Mouse (Mus musculus) lung, embryonic 14.5 days (tissue): ENCODE results near the gene Srsf2. TPM values are rescaled to one million over a fixed set of nuclear protein-coding genes. Genes with fewer than 3 reads are reported as not detected.

Experiments
- ATAC-seq: fragments of 200-750 bp; cut with Nextera tagmentation; 2 replicates; pipeline ENCODE4 v1.8.0; 2017; ENCODE audit warnings: mild to moderate bottlenecking, moderate TSS enrichment, moderate library complexity; ENCODE audit not compliant: insufficient read depth
- DNase-seq: peaks from one replicate; pipeline ENCODE4 v3.0.0-alpha.2; 2015
- H3K27ac ChIP-seq: fragments of 300-500 bp; sonication (generic); 2 replicates; pipeline ENCODE4 v1.5.1; 2014; ENCODE audit warnings: low read depth, mild to moderate bottlenecking, moderate library complexity
- H3K27me3 ChIP-seq: fragments of 300-500 bp; sonication (generic); 2 replicates; pipeline ENCODE4 v1.6.1; 2014; ENCODE audit warnings: low read length, control low read depth; ENCODE audit not compliant: insufficient read depth
- H3K36me3 ChIP-seq: fragments of 300-500 bp; sonication (generic); 2 replicates; pipeline ENCODE4 v1.6.1; 2014; ENCODE audit warnings: control low read depth; ENCODE audit not compliant: insufficient read depth
- H3K4me1 ChIP-seq: fragments of 300-500 bp; sonication (generic); 2 replicates; pipeline ENCODE4 v1.6.1; 2014; ENCODE audit warnings: antibody characterized with exemption, control low read depth; ENCODE audit not compliant: insufficient read depth
- H3K4me2 ChIP-seq: fragments of 300-500 bp; sonication (generic); 2 replicates; pipeline ENCODE4 v1.6.1; 2014; ENCODE audit warnings: mild to moderate bottlenecking
- H3K4me3 ChIP-seq: fragments of 300-500 bp; sonication (generic); 2 replicates; pipeline ENCODE4 v1.5.1; 2014; ENCODE audit warnings: low read depth, low read length
- H3K9ac ChIP-seq: fragments of 300-500 bp; sonication (generic); 2 replicates; pipeline ENCODE4 v1.6.1; 2014
- H3K9me3 ChIP-seq: fragments of 300-500 bp; sonication (generic); 2 replicates; pipeline ENCODE4 v1.6.1; 2016; ENCODE audit warnings: low read depth, low read length, control low read depth
- CTCF ChIP-seq: IDR thresholded peaks from 2 replicates; pipeline ENCODE4 v1.5.1; 2016; ENCODE audit warnings: antibody characterized with exemption, low read depth
- WGBS: fragments of 180-500 bp; shearing (Covaris S2); extraction: QIAGEN DNeasy Blood & Tissue Kit; methylation state at CpG from one replicate; pipeline ENCODE4 v1.1.7; 2014; 5-methylcytosine and 5-hydroxymethylcytosine counted together
- polyA plus RNA-seq: library from polyadenylated mRNA; unstranded; fragments of >200 nt; fragmentation: Nextera tagmentation; extraction: Ambion mirVana; gene quantifications from 2 replicates; pipeline ENCODE4 v1.2.1, GENCODE M21; 2014

Srsf2 gene
- polyA plus RNA-seq, 1 experiment from 2014 or later: 1,045 TPM

- ATAC-seq (no peak), DNase-seq (no peak)
- peaks cover 3% of the 10 kb centered on the region; the same call in 1 of the 2 replicates for H3K4me1 ChIP-seq
- no peak for TF ChIP-seq CTCF
- peak overlapping the region; percentile 83; the same call in 1 of the 2 replicates for H3K4me3 ChIP-seq
- H3K27me3 ChIP-seq: no peaks in the 10 kb centered on the region
- H3K36me3 ChIP-seq: peaks cover 60% of the 10 kb centered on the region
- H3K4me2 ChIP-seq: peak overlapping the region; percentile 84
- H3K27ac ChIP-seq: no peak overlapping the region
- 82% methylated on average over 4 of the region's 4 CpGs for WGBS
- H3K9me3 ChIP-seq: no peaks in the 10 kb centered on the region
- H3K9ac ChIP-seq: peak overlapping the region; percentile 88; the same call in 1 of the 2 replicates
Observed at GRCm38 (mm10) chr11:116840748-116841147, 12.1 kb downstream of the Srsf2 start.

GRCm38 (mm10) chr11:116839601-116840000 lies 13.3 kb downstream of the Srsf2 start:
- H3K9ac ChIP-seq: no peak overlapping the region
- H3K36me3 ChIP-seq: peaks cover 71% of the 10 kb centered on the region
- H3K27me3 ChIP-seq: no peaks in the 10 kb centered on the region
- WGBS: 74% methylated on average over 7 of the region's 7 CpGs
- no peak for TF ChIP-seq CTCF
- DNase-seq (no peak), ATAC-seq (no peak)
- H3K4me2 ChIP-seq: no peak overlapping the region
- H3K4me3 ChIP-seq: no peak overlapping the region
- H3K27ac ChIP-seq: no peak overlapping the region
- H3K4me1 ChIP-seq: peaks cover 3% of the 10 kb centered on the region; the same call in 1 of the 2 replicates
- H3K9me3 ChIP-seq: no peaks in the 10 kb centered on the region

- Histone ChIP-seq H3K9ac (no peak overlapping the region), H3K4me2 (no peak overlapping the region), H3K9me3 (no peaks in the 10 kb centered on the region), H3K36me3 (peaks cover 78% of the 10 kb centered on the region), H3K27me3 (no peaks in the 10 kb centered on the region), H3K4me3 (no peak overlapping the region), H3K27ac (no peak overlapping the region), H3K4me1 (peaks cover 3% of the 10 kb centered on the region; the same call in 1 of the 2 replicates)
- 85% methylated on average over 14 of the region's 14 CpGs for WGBS
- no peak for ATAC-seq
- no peak for DNase-seq
- TF ChIP-seq CTCF: no peak
Observed at GRCm38 (mm10) chr11:116838936-116839335, 14.0 kb downstream of the Srsf2 start.

- Histone ChIP-seq H3K4me1 (peaks cover 3% of the 10 kb centered on the region; the same call in 1 of the 2 replicates), H3K4me3 (no peak overlapping the region), H3K27me3 (no peaks in the 10 kb centered on the region), H3K4me2 (no peak overlapping the region), H3K27ac (no peak overlapping the region), H3K9me3 (no peaks in the 10 kb centered on the region), H3K36me3 (peaks cover 92% of the 10 kb centered on the region), H3K9ac (no peak overlapping the region)
- ATAC-seq (no peak), DNase-seq (no peak)
- WGBS: 93% methylated on average over 10 of the region's 10 CpGs
- 0 out of 2 replicates have a peak, but pooled peaks have one; percentile 6 for TF ChIP-seq CTCF
Observed at GRCm38 (mm10) chr11:116837441-116837840, 15.5 kb downstream of the Srsf2 start.

GRCm38 (mm10) chr11:116836283-116836682 lies 16.6 kb downstream of the Srsf2 start:
- no peak overlapping the region for H3K9ac ChIP-seq
- H3K27ac ChIP-seq: no peak overlapping the region
- DNase-seq (no peak), ATAC-seq (no peak)
- peaks cover 87% of the 10 kb centered on the region for H3K36me3 ChIP-seq
- WGBS: 89% methylated on average over 4 of the region's 4 CpGs
- no peak overlapping the region for H3K4me2 ChIP-seq
- no peaks in the 10 kb centered on the region for H3K27me3 ChIP-seq
- H3K4me1 ChIP-seq: peaks cover 3% of the 10 kb centered on the region; the same call in 1 of the 2 replicates
- TF ChIP-seq CTCF: no peak
- H3K9me3 ChIP-seq: no peaks in the 10 kb centered on the region
- H3K4me3 ChIP-seq: no peak overlapping the region

- H3K9ac ChIP-seq: no peak overlapping the region
- no peak for TF ChIP-seq CTCF
- peaks cover 74% of the 10 kb centered on the region for H3K36me3 ChIP-seq
- H3K9me3 ChIP-seq: no peaks in the 10 kb centered on the region
- no peak overlapping the region for H3K4me3 ChIP-seq
- 82% methylated on average over 1 of the region's 1 CpGs for WGBS
- no peak for ATAC-seq
- no peaks in the 10 kb centered on the region for H3K27me3 ChIP-seq
- no peak for DNase-seq
- H3K27ac ChIP-seq: no peak overlapping the region
- no peaks in the 10 kb centered on the region for H3K4me1 ChIP-seq
- H3K4me2 ChIP-seq: no peak overlapping the region
Observed at GRCm38 (mm10) chr11:116834954-116835353, 17.9 kb downstream of the Srsf2 start.

GRCm38 (mm10) chr11:116832172-116832685 lies 20.7 kb downstream of the Srsf2 start:
- no peak overlapping the region for H3K4me3 ChIP-seq
- DNase-seq (no peak), ATAC-seq (no peak)
- TF ChIP-seq CTCF: no peak
- H3K4me2 ChIP-seq: no peak overlapping the region
- no peak overlapping the region for H3K9ac ChIP-seq
- H3K36me3 ChIP-seq: peaks cover 47% of the 10 kb centered on the region
- no peaks in the 10 kb centered on the region for H3K4me1 ChIP-seq
- H3K9me3 ChIP-seq: no peaks in the 10 kb centered on the region
- H3K27ac ChIP-seq: no peak overlapping the region
- 27% methylated on average over 4 of the region's 4 CpGs for WGBS
- H3K27me3 ChIP-seq: no peaks in the 10 kb centered on the region
